Mouse (Mus musculus): ENCODE results near the gene Dock1. TPM values are rescaled to one million over a fixed set of nuclear protein-coding genes. Genes with fewer than 3 reads are reported as not detected.

The Dock1 gene
- total and polyA plus RNA-seq, 3 experiments, result not detected

DNA sequence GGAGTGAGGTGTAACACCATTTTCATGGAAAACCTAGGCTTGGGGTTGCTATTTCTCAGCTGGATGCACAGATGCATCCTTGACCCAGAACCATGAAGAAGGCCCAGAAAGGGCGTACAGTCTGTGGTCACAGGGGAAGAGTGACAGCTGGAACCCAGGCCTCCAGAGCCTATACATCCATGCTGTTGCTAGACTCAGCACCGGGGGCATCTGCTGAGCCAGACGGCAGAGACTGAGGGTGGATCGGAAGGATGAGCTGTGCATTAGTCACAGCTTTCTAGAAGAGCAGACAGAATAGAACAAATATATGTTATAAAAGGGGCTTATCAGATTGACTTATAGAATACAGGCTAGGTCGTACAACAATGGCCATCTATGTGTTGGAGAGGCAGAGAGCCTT is 534.7 kb downstream of the Dock1 start:
- Histone ChIP-seq H3K4me3 (replicated peaks in 1 of 3; ENCODE audit: low read depth in 2 of 3, low read length in 2 of 3, poor library complexity in 1 of 3) (no peak overlapping the region), H3K9ac (ENCODE audit: insufficient read depth, low read depth) (no peak overlapping the region), H3K36me3 (replicated peaks in 1 of 2; ENCODE audit: control insufficient read depth in 1 of 2, insufficient read depth in 1 of 2, low read length in 1 of 2) (no peaks in the 10 kb centered on the region), H3K9me3 (replicated peaks; ENCODE audit: low read length) (peaks cover 24% of the 10 kb centered on the region), H3K27me3 (replicated peaks) (peaks cover 2% of the 10 kb centered on the region), H3K4me2 (ENCODE audit: insufficient read depth, low read depth, poor library complexity, severe bottlenecking) (no peak overlapping the region), H3K27ac (ENCODE audit: insufficient read depth, low read depth) (no peak overlapping the region), H3K79me2 (replicated peaks; ENCODE audit: control insufficient read depth, extremely low read depth, insufficient read depth, poor library complexity, severe bottlenecking) (no peaks in the 10 kb centered on the region), H3K4me1 (ENCODE audit: control insufficient read depth in 1 of 2, insufficient read depth in 2 of 2) (no peaks in the 10 kb centered on the region)
- in situ Hi-C loops (cut with MboI; ENCODE audit: low pct_ligation_motif_present, low pct_unique_long_range_greater_than_20kb, low sequenced_read_pairs) (no loop called here), dilution Hi-C loops (cut with MboI; ENCODE audit: extremely low pct_ligation_motif_present, extremely low pct_unique_long_range_greater_than_20kb, low sequenced_read_pairs) (no loop called here)
- TF ChIP-seq NELFE (IDR thresholded peaks at IDR 0.05; ENCODE audit: low read depth, low read length) (no peak), MEF2A (IDR thresholded peaks at IDR 0.05; ENCODE audit: borderline replicate concordance, low read depth, low read length) (no peak), ZC3H11A (IDR thresholded peaks at IDR 0.05; ENCODE audit: low read depth, low read length) (no peak), RCOR1 (conservative IDR thresholded peaks at IDR 0.05; ENCODE audit: low read depth, low read length) (no peak), EP300 (IDR thresholded peaks at IDR 0.05; ENCODE audit: low read length) (no peak), GABPA (IDR thresholded peaks at IDR 0.05; ENCODE audit: insufficient replicate concordance, low read depth, low read length) (no peak), TBP (conservative IDR thresholded peaks at IDR 0.05; ENCODE audit: low read depth, low read length) (no peak), UBTF (IDR thresholded peaks at IDR 0.05; ENCODE audit: low read depth, low read length) (no peak), JUN (IDR thresholded peaks at IDR 0.05; ENCODE audit: insufficient read depth, low read depth, low read length) (no peak)
- DNase-seq (ENCODE audit: extremely low read depth), result no peak

DNA sequence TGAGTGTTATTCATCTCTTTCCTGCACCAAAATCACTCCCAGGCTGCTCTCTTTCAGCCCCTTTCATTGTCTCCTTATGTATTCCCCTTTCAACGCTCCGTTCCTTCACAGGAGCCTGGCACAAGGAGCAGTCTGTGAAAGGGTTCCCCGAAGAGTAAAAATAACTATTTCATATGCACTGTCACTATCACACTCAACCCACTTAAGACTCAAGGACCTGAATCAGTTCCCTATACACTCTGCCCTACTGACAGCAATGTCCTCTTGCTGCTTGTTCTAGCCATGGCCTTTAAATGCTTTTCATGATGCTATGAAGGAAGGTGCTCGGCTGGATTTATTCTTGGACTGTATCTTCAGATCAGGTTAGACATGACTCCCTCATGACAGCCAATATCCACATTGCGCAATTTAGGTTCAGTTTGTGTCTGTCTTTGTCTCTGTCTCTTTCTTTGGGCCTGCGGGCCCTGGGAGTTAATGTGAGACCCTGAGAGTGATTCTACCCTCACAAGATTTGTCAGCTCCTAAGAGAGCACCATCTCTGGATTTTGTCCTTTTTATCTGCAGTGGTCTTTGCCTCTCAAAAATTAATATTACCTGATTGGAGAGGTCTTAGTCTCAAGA is 538.6 kb downstream of the Dock1 start:
- Histone ChIP-seq H3K4me2 (ENCODE audit: insufficient read depth, low read depth, poor library complexity, severe bottlenecking) (no peak overlapping the region), H3K4me3 (replicated peaks in 1 of 3; ENCODE audit: low read depth in 2 of 3, low read length in 2 of 3, poor library complexity in 1 of 3) (no peak overlapping the region), H3K79me2 (replicated peaks; ENCODE audit: control insufficient read depth, extremely low read depth, insufficient read depth, poor library complexity, severe bottlenecking) (no peaks in the 10 kb centered on the region), H3K27me3 (replicated peaks) (peaks cover 1% of the 10 kb centered on the region), H3K9me3 (replicated peaks; ENCODE audit: low read length) (peaks cover 25% of the 10 kb centered on the region), H3K36me3 (replicated peaks in 1 of 2; ENCODE audit: control insufficient read depth in 1 of 2, insufficient read depth in 1 of 2, low read length in 1 of 2) (no peaks in the 10 kb centered on the region), H3K4me1 (ENCODE audit: control insufficient read depth in 1 of 2, insufficient read depth in 2 of 2) (no peaks in the 10 kb centered on the region), H3K27ac (ENCODE audit: insufficient read depth, low read depth) (no peak overlapping the region), H3K9ac (ENCODE audit: insufficient read depth, low read depth) (no peak overlapping the region)
- DNase-seq (ENCODE audit: extremely low read depth), result no peak
- dilution Hi-C loops (cut with MboI; ENCODE audit: extremely low pct_ligation_motif_present, extremely low pct_unique_long_range_greater_than_20kb, low sequenced_read_pairs), result no loop called here
- no peak for TF ChIP-seq ZC3H11A (IDR thresholded peaks at IDR 0.05; ENCODE audit: low read depth, low read length)
- no peak for TF ChIP-seq BHLHE40 (IDR thresholded peaks at IDR 0.05; ENCODE audit: low read depth, low read length)
- TF ChIP-seq JUND (conservative IDR thresholded peaks at IDR 0.05; ENCODE audit: low read depth, low read length), result no peak
- TF ChIP-seq TBP (conservative IDR thresholded peaks at IDR 0.05; ENCODE audit: low read depth, low read length), result no peak
- TF ChIP-seq ELF1 (IDR thresholded peaks at IDR 0.05; ENCODE audit: low read depth, low read length), result no peak
- no peak for TF ChIP-seq MAFK (IDR thresholded peaks at IDR 0.05; ENCODE audit: insufficient replicate concordance, low read length)
- no peak for TF ChIP-seq MAZ (IDR thresholded peaks at IDR 0.05; ENCODE audit: low read depth, low read length)
- in situ Hi-C loops (cut with MboI; ENCODE audit: low pct_ligation_motif_present, low pct_unique_long_range_greater_than_20kb, low sequenced_read_pairs), result no loop called here

Measured in CH12.LX (cell line).